Mouse (Mus musculus) neural tube, embryonic 12.5 days (tissue): ENCODE measurements around the gene Chrnb1. TPM values are rescaled to one million over a fixed set of nuclear protein-coding genes. Genes with fewer than 3 reads are reported as not detected.
A peak's percentile ranks its signal among the peaks of the same experiment; 100 is the strongest.

Source experiments
- ATAC-seq: fragments of 200-750 bp; cut with Nextera tagmentation; 2 replicates; pipeline ENCODE4 v1.8.0; 2017; ENCODE audit warnings: low read depth, mild to moderate bottlenecking, moderate TSS enrichment, moderate library complexity; ENCODE audit not compliant: low FRiP score
- H3K27ac ChIP-seq: fragments of 300-500 bp; sonication (generic); 2 replicates; pipeline ENCODE4 v1.5.1; 2016
- H3K27me3 ChIP-seq: fragments of 300-500 bp; sonication (generic); replicated peaks from 2 replicates; pipeline ENCODE4 v1.6.1; 2016; ENCODE audit warnings: mild to moderate bottlenecking
- H3K36me3 ChIP-seq: fragments of 300-500 bp; sonication (generic); 2 replicates; pipeline ENCODE4 v1.6.1; 2016; ENCODE audit warnings: mild to moderate bottlenecking
- H3K4me1 ChIP-seq: fragments of 300-500 bp; sonication (generic); 2 replicates; pipeline ENCODE4 v1.6.1; 2016
- H3K4me2 ChIP-seq: fragments of 300-500 bp; sonication (generic); replicated peaks from 2 replicates; pipeline ENCODE4 v1.6.1; 2016; ENCODE audit warnings: mild to moderate bottlenecking
- H3K4me3 ChIP-seq: fragments of 300-500 bp; sonication (generic); 2 replicates; pipeline ENCODE4 v1.5.1; 2016
- H3K9ac ChIP-seq: fragments of 300-500 bp; sonication (generic); 2 replicates; pipeline ENCODE4 v1.6.1; 2016; ENCODE audit warnings: mild to moderate bottlenecking
- H3K9me3 ChIP-seq: fragments of 300-500 bp; sonication (generic); 2 replicates; pipeline ENCODE4 v1.6.1; 2016; ENCODE audit warnings: mild to moderate bottlenecking
- WGBS: fragments of 180-500 bp; shearing (Covaris S2); methylation state at CpG from one replicate; pipeline ENCODE4 v1.1.7; 2016; 5-methylcytosine and 5-hydroxymethylcytosine counted together
- polyA plus RNA-seq: library from polyadenylated mRNA; unstranded; fragments of >200 nt; fragmentation: Nextera tagmentation; extraction: Ambion mirVana; gene quantifications from 2 replicates; pipeline ENCODE4 v1.2.1, GENCODE M21; 2016

The Chrnb1 gene
- 5.3 and 5.8 TPM in 2 replicates for polyA plus RNA-seq

- peaks cover 38% of the 10 kb centered on the region for H3K27me3 ChIP-seq
- no peak within 1 kb of the TSS for H3K27ac ChIP-seq
- ATAC-seq: peak; percentile 91
- peak within 1 kb of the TSS; percentile 35 for H3K4me3 ChIP-seq
- no peaks in the 10 kb centered on the region for H3K9me3 ChIP-seq
- WGBS: 2% methylated on average over 52 of the region's 52 CpGs
- peaks cover 32% of the 10 kb centered on the region for H3K4me1 ChIP-seq
- peak within 1 kb of the TSS; percentile 75 for H3K4me2 ChIP-seq
- H3K9ac ChIP-seq: peak within 1 kb of the TSS; percentile 44
- no peaks in the 10 kb centered on the region for H3K36me3 ChIP-seq
Measured at GRCm38 (mm10) chr11:69795168-69795982, at the start of gene Chrnb1. Chrnb1 (minus strand) TSS chr11:69795943.

GRCm38 (mm10) chr11:69838714-69839104 lies 43.0 kb upstream of the Chrnb1 start:
- H3K9me3 ChIP-seq: no peaks in the 10 kb centered on the region
- WGBS: 2% methylated on average over 7 of the region's 7 CpGs
- H3K27me3 ChIP-seq: peaks cover under 1% of the 10 kb centered on the region; the same call in 1 of the 2 replicates
- H3K36me3 ChIP-seq: peaks cover 2% of the 10 kb centered on the region
- peaks cover 41% of the 10 kb centered on the region for H3K4me1 ChIP-seq
- peak overlapping the region; percentile 84 for H3K4me3 ChIP-seq
- no peak for ATAC-seq
- H3K27ac ChIP-seq: peak overlapping the region; percentile 74; the same call in 1 of the 2 replicates
- peak overlapping the region; percentile 58 for H3K9ac ChIP-seq
- H3K4me2 ChIP-seq: peak overlapping the region; percentile 90

DNA sequence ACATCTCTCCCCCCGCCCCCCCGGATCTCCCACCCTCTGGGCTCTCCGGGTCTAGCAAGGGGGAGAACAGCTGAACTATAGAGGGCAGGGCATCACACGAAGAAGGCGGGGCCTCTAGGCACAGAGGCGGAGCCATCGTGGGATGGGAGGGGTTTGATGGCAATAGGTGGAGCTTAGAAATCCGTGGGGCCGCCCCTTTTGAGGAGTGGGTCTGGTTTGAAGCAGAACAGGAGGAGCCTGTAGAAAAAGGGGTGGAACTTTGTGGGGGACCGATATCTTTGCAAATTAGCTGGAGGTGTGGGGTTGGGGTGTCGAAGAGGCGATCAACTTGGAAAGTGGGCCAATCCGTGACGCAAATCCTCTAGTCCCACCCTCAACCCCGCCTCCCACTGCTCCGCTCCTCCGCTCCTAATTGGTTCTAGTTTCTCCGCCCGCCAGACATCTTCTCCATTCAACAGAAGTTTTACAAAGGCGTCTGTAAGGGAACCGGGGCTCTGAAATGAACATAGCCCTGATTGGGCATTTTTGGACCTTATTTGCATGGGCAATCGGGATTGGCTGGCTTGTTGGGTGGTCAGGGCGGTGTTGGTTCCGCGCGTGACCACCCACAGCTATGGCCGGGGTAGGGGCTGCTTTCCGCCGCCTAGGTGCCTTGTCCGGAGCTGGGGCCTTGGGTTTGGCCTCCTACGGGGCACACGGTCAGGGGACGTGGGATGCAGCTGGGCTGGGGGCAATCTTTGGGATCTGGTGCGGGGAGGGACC lies 42.4 kb upstream of the Chrnb1 start, which contains the start of gene Tmem256:
Gene Tmem256, plus strand, starts transcription at position 563 of the 762 bp plus-strand sequence.
- Histone ChIP-seq H3K27ac (peak within 1 kb of the TSS; percentile 87), H3K9ac (peak within 1 kb of the TSS; percentile 91), H3K27me3 (peaks cover 6% of the 10 kb centered on the region), H3K36me3 (peaks cover 8% of the 10 kb centered on the region), H3K9me3 (no peaks in the 10 kb centered on the region), H3K4me2 (peak within 1 kb of the TSS; percentile 90), H3K4me3 (peak within 1 kb of the TSS; percentile 84), H3K4me1 (peaks cover 45% of the 10 kb centered on the region)
- ATAC-seq: peak; percentile 88
- WGBS: under 1% methylated on average over 34 of the region's 34 CpGs

DNA sequence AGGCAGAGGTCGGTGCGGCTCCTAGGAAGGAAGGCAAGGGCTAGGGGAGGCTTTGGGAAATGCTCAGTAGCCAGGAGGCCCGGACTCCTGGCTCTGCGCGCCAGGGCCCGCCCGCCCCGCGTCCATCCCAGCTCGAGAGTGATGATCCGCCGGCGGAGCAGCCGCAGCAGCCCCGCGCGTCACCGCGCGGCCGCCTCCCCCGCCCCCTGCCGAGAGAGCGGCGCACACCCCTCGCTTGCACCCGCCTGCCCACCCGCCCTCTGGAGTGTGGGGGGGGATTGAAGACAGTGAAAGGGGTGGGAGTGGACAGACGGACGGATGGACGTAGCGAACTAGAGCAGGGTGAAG lies 41.8 kb upstream of the Chrnb1 start, which contains the start of gene Nlgn2:
Gene Nlgn2, minus strand, starts transcription at position 181 of the 348 bp plus-strand sequence.
- Histone ChIP-seq H3K4me3 (peak within 1 kb of the TSS; percentile 84), H3K27me3 (peaks cover 7% of the 10 kb centered on the region), H3K9ac (peak within 1 kb of the TSS; percentile 91), H3K27ac (peak within 1 kb of the TSS; percentile 87), H3K9me3 (no peaks in the 10 kb centered on the region), H3K4me2 (peak within 1 kb of the TSS; percentile 90), H3K36me3 (peaks cover 13% of the 10 kb centered on the region), H3K4me1 (peaks cover 45% of the 10 kb centered on the region)
- under 1% methylated on average over 32 of the region's 32 CpGs for WGBS
- ATAC-seq: peak; percentile 63; the same call in 1 of the 2 replicates

GRCm38 (mm10) chr11:69836703-69837576 lies 41.2 kb upstream of the Chrnb1 start:
- peak overlapping the region; percentile 84 for H3K4me3 ChIP-seq
- peak overlapping the region; percentile 91 for H3K9ac ChIP-seq
- peak; percentile 7 for ATAC-seq
- peaks cover 7% of the 10 kb centered on the region for H3K27me3 ChIP-seq
- peaks cover 18% of the 10 kb centered on the region for H3K36me3 ChIP-seq
- peak overlapping the region; percentile 90 for H3K4me2 ChIP-seq
- whole genome bisulfite sequencing: under 1% methylated on average over 51 of the region's 52 CpGs
- no peaks in the 10 kb centered on the region for H3K9me3 ChIP-seq
- peak overlapping the region; percentile 87 for H3K27ac ChIP-seq
- H3K4me1 ChIP-seq: peaks cover 45% of the 10 kb centered on the region

DNA sequence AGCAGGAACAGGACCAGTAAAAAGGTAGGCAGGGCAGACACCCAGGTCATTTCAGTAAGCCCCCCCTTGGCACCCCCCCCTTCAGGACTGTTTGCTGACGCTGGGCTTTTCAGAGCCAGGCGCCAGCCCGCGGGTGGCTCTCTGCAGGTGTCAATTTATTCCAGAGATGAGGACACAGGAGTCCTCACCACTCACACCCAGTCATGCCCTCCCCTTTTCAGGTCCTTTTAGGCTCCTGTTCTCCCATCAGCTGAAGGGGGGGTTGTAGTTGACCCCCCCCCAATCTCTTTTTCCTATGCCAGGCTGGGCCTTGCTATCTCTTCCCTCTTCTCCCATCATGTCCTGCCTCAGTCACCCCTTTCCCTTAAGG lies 40.2 kb upstream of the Chrnb1 start:
- Histone ChIP-seq H3K4me1 (peaks cover 45% of the 10 kb centered on the region), H3K4me2 (peak overlapping the region; percentile 90), H3K9ac (peak overlapping the region; percentile 91), H3K4me3 (peak overlapping the region; percentile 84), H3K9me3 (no peaks in the 10 kb centered on the region), H3K27ac (0 out of 2 replicates have a peak overlapping the region, but pooled peaks have one; percentile 87), H3K27me3 (peaks cover 7% of the 10 kb centered on the region), H3K36me3 (peaks cover 28% of the 10 kb centered on the region)
- ATAC-seq: no peak
- WGBS: 0% methylated on average over 4 of the region's 4 CpGs

- Histone ChIP-seq H3K36me3 (peaks cover 31% of the 10 kb centered on the region), H3K4me3 (peak overlapping the region; percentile 84)
- 2% methylated on average over 9 of the region's 9 CpGs for whole genome bisulfite sequencing
Measured at GRCm38 (mm10) chr11:69835326-69835965, 39.7 kb upstream of the Chrnb1 start.

DNA sequence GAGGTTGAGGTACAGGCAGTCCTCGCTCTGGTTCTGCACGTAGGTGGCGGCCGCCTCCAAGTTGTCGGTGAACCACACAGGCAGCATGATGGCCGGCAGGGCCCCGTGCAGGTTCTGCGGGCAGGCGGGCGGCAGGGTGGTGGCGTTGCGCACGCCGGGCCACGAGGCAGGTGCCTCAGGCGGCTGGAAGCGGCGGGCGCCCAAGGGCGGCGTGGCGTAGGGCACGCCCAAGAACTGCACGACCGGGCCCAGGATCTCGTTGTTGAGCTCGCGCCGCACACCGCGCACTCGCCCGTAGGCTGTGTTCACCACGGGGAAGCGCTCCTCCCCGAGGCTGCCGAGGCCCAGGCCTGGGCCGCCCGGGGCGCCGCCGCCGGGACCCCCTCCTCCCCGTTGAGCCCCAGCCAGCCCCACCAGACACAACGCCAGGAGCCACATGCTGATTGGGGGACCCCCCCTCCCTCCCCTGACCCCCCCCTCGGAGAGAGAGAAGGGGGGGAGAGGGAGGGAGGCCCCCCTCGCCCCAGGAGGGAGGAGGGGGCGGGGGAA lies 38.3 kb upstream of the Chrnb1 start:
- 5% methylated on average over 46 of the region's 48 CpGs for WGBS
- peak overlapping the region; percentile 84 for H3K4me3 ChIP-seq
- peaks cover 36% of the 10 kb centered on the region for H3K36me3 ChIP-seq
- peaks cover 45% of the 10 kb centered on the region for H3K4me1 ChIP-seq
- H3K4me2 ChIP-seq: peak overlapping the region; percentile 90
- no peak for ATAC-seq
- peaks cover 7% of the 10 kb centered on the region for H3K27me3 ChIP-seq
- H3K9ac ChIP-seq: peak overlapping the region; percentile 91
- no peak overlapping the region for H3K27ac ChIP-seq
- no peaks in the 10 kb centered on the region for H3K9me3 ChIP-seq

More at GRCm38 (mm10) chr11:69835326-69835965, 39.7 kb upstream of the Chrnb1 start:
- Histone ChIP-seq H3K9ac (peak overlapping the region; percentile 91), H3K27me3 (peaks cover 7% of the 10 kb centered on the region), H3K4me1 (peaks cover 45% of the 10 kb centered on the region), H3K27ac (no peak overlapping the region), H3K4me2 (peak overlapping the region; percentile 90), H3K9me3 (no peaks in the 10 kb centered on the region)
- no peak for ATAC-seq

DNA sequence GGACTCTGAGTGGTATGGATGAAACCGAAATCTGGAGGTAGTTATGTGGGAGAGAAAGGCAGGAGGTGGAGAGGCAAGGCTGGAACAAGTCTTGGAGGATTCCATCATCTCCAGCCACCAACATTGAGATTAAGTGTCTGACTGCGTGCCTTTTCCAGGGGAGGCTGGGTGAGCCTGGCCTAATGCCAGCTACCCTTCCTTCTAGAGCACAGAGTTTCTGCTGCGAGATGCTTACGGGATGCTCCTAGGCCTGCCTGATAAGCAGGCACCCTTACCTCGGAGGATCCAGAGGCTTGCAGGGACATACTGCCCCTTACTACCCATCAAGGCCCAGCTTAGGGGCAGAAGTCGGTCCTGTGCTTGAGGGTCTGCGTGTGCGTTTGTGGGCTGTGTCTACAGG lies 37.8 kb upstream of the Chrnb1 start:
- no peak for ATAC-seq
- peaks cover 46% of the 10 kb centered on the region for H3K4me1 ChIP-seq
- peak overlapping the region; percentile 90 for H3K4me2 ChIP-seq

DNA sequence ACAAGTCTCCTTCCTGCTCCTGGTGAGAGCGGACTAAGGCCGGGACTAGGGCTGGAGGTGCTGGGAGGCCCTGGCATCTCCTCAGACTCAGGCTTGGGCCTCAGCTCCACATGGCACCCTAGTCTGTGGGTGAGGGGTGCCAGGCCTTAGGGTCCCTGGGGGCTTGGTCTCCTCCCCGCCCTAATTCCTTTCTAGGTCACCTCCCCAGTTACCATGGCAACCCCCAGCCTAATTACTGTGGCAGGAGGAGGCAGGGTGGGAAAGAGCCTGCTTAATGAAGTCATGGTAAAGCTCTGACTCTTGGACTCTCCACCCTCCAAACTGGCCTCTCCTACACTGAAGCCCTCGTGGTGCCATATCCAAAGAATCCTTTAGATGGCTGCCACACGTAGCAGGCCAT lies 33.1 kb upstream of the Chrnb1 start:
- H3K9me3 ChIP-seq: no peaks in the 10 kb centered on the region
- peaks cover 86% of the 10 kb centered on the region for H3K36me3 ChIP-seq
- no peak overlapping the region for H3K4me2 ChIP-seq
- 65% methylated on average over 5 of the region's 5 CpGs for WGBS
- no peak overlapping the region for H3K4me3 ChIP-seq
- no peak overlapping the region for H3K27ac ChIP-seq
- H3K9ac ChIP-seq: no peak overlapping the region
- peaks cover 7% of the 10 kb centered on the region for H3K27me3 ChIP-seq
- peaks cover 15% of the 10 kb centered on the region for H3K4me1 ChIP-seq
- ATAC-seq: no peak

More for the DNA sequence above, 37.8 kb upstream of the Chrnb1 start:
- Histone ChIP-seq H3K9ac (peak overlapping the region; percentile 91), H3K36me3 (peaks cover 42% of the 10 kb centered on the region), H3K9me3 (no peaks in the 10 kb centered on the region), H3K27ac (no peak overlapping the region), H3K27me3 (peaks cover 7% of the 10 kb centered on the region), H3K4me3 (peak overlapping the region; percentile 84)
- WGBS: 54% methylated on average over 8 of the region's 8 CpGs

DNA sequence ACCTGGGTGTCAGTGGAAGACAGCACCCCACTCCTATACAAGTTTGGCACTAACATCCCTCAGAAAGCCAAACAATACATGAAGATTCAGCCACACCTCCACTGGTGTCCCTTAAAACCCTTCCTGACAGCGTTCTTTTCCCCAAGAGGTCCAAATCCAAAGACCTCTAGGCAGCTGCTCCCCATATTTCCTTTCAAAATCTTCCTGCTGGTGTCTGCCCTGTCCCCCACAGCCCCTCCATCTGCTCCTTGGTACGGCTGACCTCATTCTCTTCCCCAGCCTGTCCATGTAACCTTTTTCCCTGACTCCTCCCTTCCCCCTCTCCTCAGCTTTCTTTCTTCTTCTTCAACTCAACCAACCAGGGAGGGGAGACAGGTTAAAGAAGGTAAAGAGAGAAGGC lies 27.7 kb upstream of the Chrnb1 start:
- Histone ChIP-seq H3K27me3 (no peaks in the 10 kb centered on the region), H3K9ac (no peak overlapping the region), H3K9me3 (no peaks in the 10 kb centered on the region), H3K36me3 (peaks cover 46% of the 10 kb centered on the region), H3K4me3 (no peak overlapping the region), H3K4me1 (no peaks in the 10 kb centered on the region), H3K27ac (no peak overlapping the region), H3K4me2 (no peak overlapping the region)
- 72% methylated on average over 2 of the region's 2 CpGs for WGBS
- ATAC-seq: no peak
